Mouse (Mus musculus) CH12.LX (cell line): ENCODE data around the gene Wnk2. TPM values are rescaled to one million over a fixed set of nuclear protein-coding genes. Genes with fewer than 3 reads are reported as not detected.

Experiments
- DNase-seq: peaks from one replicate; pipeline ENCODE4 v3.0.0-alpha.2; 2013; ENCODE audit errors: extremely low read depth
- H3K27ac ChIP-seq: 2 replicates; pipeline ENCODE4 v1.5.1; 2012; ENCODE audit warnings: low read depth, mild to moderate bottlenecking, control low read depth, moderate library complexity; ENCODE audit not compliant: insufficient read depth
- H3K27me3 ChIP-seq: replicated peaks from 2 replicates; pipeline ENCODE3; 2012; ENCODE audit warnings: inconsistent platforms
- H3K36me3 ChIP-seq, 2 experiments: replicated peaks in 1 of 2; 2 replicates each; pipeline versions ENCODE3 to v1.6.1; 2012; ENCODE audit warnings: inconsistent platforms in 1 of 2, low read length in 1 of 2, mild to moderate bottlenecking in 1 of 2, mixed read lengths in 1 of 2, moderate library complexity in 1 of 2; ENCODE audit not compliant: control insufficient read depth in 1 of 2, insufficient read depth in 1 of 2
- H3K4me1 ChIP-seq, 2 experiments: 2 replicates each; pipeline ENCODE4 v1.6.1; 2012; ENCODE audit warnings: inconsistent platforms in 1 of 2, moderate library complexity in 1 of 2; ENCODE audit not compliant: insufficient read depth in 2 of 2, control insufficient read depth in 1 of 2
- H3K4me2 ChIP-seq: 2 replicates; pipeline ENCODE4 v1.6.1; 2012; ENCODE audit warnings: low read depth, mild to moderate bottlenecking, control low read depth; ENCODE audit not compliant: poor library complexity, insufficient read depth, severe bottlenecking
- H3K4me3 ChIP-seq, 3 experiments: fragments of 150-350 bp in 1 of 3; sonication (generic) in 1 of 3; replicated peaks in 1 of 3; 2 replicates each; pipeline versions ENCODE3 to v1.5.1; 2011 to 2012; ENCODE audit warnings: low read depth in 2 of 3, low read length in 2 of 3, mild to moderate bottlenecking in 2 of 3, moderate library complexity in 2 of 3, control low read depth in 1 of 3, improper control_type of control experiment in 1 of 3, inconsistent platforms in 1 of 3, mixed read lengths in 1 of 3; ENCODE audit not compliant: poor library complexity in 1 of 3
- H3K79me2 ChIP-seq: replicated peaks from 2 replicates; pipeline ENCODE4 v1.6.1; 2012; ENCODE audit warnings: mild to moderate bottlenecking, moderate library complexity; ENCODE audit not compliant: control insufficient read depth, poor library complexity, insufficient read depth, severe bottlenecking; ENCODE audit errors: extremely low read depth
- H3K9ac ChIP-seq: 2 replicates; pipeline ENCODE4 v1.6.1; 2012; ENCODE audit warnings: low read depth, mild to moderate bottlenecking, control low read depth, moderate library complexity; ENCODE audit not compliant: insufficient read depth
- H3K9me3 ChIP-seq: replicated peaks from 2 replicates; pipeline ENCODE3; 2012; ENCODE audit warnings: low read length, inconsistent platforms, mixed read lengths
- CHD1 ChIP-seq: IDR thresholded peaks from 2 replicates; pipeline ENCODE4 v1.6.1; 2012; ENCODE audit warnings: low read depth, low read length, improper control_type of control experiment, inconsistent platforms
- E2F4 ChIP-seq: IDR thresholded peaks from 2 replicates; pipeline ENCODE4 v1.6.1; 2011; ENCODE audit warnings: low read depth, low read length, improper control_type of control experiment; ENCODE audit not compliant: insufficient replicate concordance
- ELF1 ChIP-seq: IDR thresholded peaks from 2 replicates; pipeline ENCODE4 v1.6.1; 2014; ENCODE audit warnings: low read depth, mild to moderate bottlenecking, inconsistent platforms, low read length, improper control_type of control experiment
- GABPA ChIP-seq: IDR thresholded peaks from 2 replicates; pipeline ENCODE4 v1.6.1; 2012; ENCODE audit warnings: low read depth, low read length, improper control_type of control experiment, inconsistent platforms; ENCODE audit not compliant: insufficient replicate concordance
- IRF4 ChIP-seq: IDR thresholded peaks from 2 replicates; pipeline ENCODE4 v1.6.1; 2014; ENCODE audit warnings: low read depth, mild to moderate bottlenecking, inconsistent platforms, low read length, improper control_type of control experiment
- JUN ChIP-seq: IDR thresholded peaks from 2 replicates; pipeline ENCODE4 v1.6.1; 2011; ENCODE audit warnings: low read depth, mild to moderate bottlenecking, low read length, improper control_type of control experiment, moderate library complexity; ENCODE audit not compliant: insufficient read depth
- JUND ChIP-seq: conservative IDR thresholded peaks from 2 replicates; pipeline ENCODE4 v1.6.1; 2011; ENCODE audit warnings: low read depth, low read length, improper control_type of control experiment
- MAX ChIP-seq: IDR thresholded peaks from 2 replicates; pipeline ENCODE4 v1.6.1; 2011; ENCODE audit warnings: low read length, improper control_type of control experiment
- MAZ ChIP-seq: IDR thresholded peaks from 2 replicates; pipeline ENCODE4 v1.6.1; 2012; ENCODE audit warnings: low read depth, mild to moderate bottlenecking, inconsistent platforms, low read length, improper control_type of control experiment, moderate library complexity
- MEF2A ChIP-seq: IDR thresholded peaks from 2 replicates; pipeline ENCODE4 v1.6.1; 2014; ENCODE audit warnings: low read depth, mild to moderate bottlenecking, inconsistent platforms, low read length, improper control_type of control experiment, borderline replicate concordance
- MXI1 ChIP-seq: IDR thresholded peaks from 2 replicates; pipeline ENCODE4 v1.6.1; 2011; ENCODE audit warnings: mild to moderate bottlenecking, low read depth, low read length, improper control_type of control experiment
- NELFE ChIP-seq: IDR thresholded peaks from 2 replicates; pipeline ENCODE4 v1.6.1; 2011; ENCODE audit warnings: low read depth, low read length, improper control_type of control experiment
- PAX5 ChIP-seq: IDR thresholded peaks from 2 replicates; pipeline ENCODE4 v1.6.1; 2012; ENCODE audit warnings: low read length, inconsistent platforms, mixed read lengths
- POLR2A ChIP-seq: IDR thresholded peaks from 2 replicates; pipeline ENCODE4 v1.6.1; 2011; ENCODE audit warnings: low read depth, mild to moderate bottlenecking, improper control_type of control experiment, low read length
- POLR2AphosphoS2 ChIP-seq: IDR thresholded peaks from 2 replicates; pipeline ENCODE4 v1.6.1; 2011; ENCODE audit warnings: low read depth, low read length, improper control_type of control experiment
- RAD21 ChIP-seq: IDR thresholded peaks from 2 replicates; pipeline ENCODE4 v1.6.1; 2011; ENCODE audit warnings: low read depth, mild to moderate bottlenecking, low read length, improper control_type of control experiment, moderate library complexity
- RCOR1 ChIP-seq: conservative IDR thresholded peaks from 2 replicates; pipeline ENCODE4 v1.6.1; 2012; ENCODE audit warnings: low read depth, mild to moderate bottlenecking, inconsistent platforms, low read length, improper control_type of control experiment
- SIN3A ChIP-seq: IDR thresholded peaks from 2 replicates; pipeline ENCODE4 v1.6.1; 2012; ENCODE audit warnings: low read length, improper control_type of control experiment, inconsistent platforms
- TBP ChIP-seq: conservative IDR thresholded peaks from 2 replicates; pipeline ENCODE4 v1.6.1; 2011; ENCODE audit warnings: low read depth, low read length, improper control_type of control experiment
- UBTF ChIP-seq: IDR thresholded peaks from 2 replicates; pipeline ENCODE4 v1.6.1; 2012; ENCODE audit warnings: low read depth, mild to moderate bottlenecking, inconsistent platforms, low read length, improper control_type of control experiment, moderate library complexity
- USF2 ChIP-seq: conservative IDR thresholded peaks from 2 replicates; pipeline ENCODE4 v1.6.1; 2011; ENCODE audit warnings: low read depth, low read length, improper control_type of control experiment
- ZKSCAN1 ChIP-seq: IDR thresholded peaks from 2 replicates; pipeline ENCODE4 v1.6.1; 2012; ENCODE audit warnings: low read depth, inconsistent platforms, low read length, improper control_type of control experiment, borderline replicate concordance
- ZMIZ1 ChIP-seq: IDR thresholded peaks from 2 replicates; pipeline ENCODE4 v1.6.1; 2012; ENCODE audit warnings: low read depth, mild to moderate bottlenecking, inconsistent platforms, low read length, improper control_type of control experiment
- dilution Hi-C: fragments of 300-500 bp; cut with MboI; formaldehyde crosslinking; loops from 2 replicates; pipeline ENCODE4 v1.14.3; 2020; ENCODE audit warnings: low sequenced_read_pairs; ENCODE audit not compliant: extremely low pct_unique_long_range_greater_than_20kb, extremely low pct_ligation_motif_present
- in situ Hi-C: fragments of 300-500 bp; cut with MboI; formaldehyde crosslinking; loops from 3 replicates; pipeline ENCODE4 v1.14.3; 2019; ENCODE audit warnings: low sequenced_read_pairs, low pct_ligation_motif_present, low pct_unique_long_range_greater_than_20kb, mixed read lengths
- polyA plus RNA-seq: library from polyadenylated mRNA; unstranded; fragments of >175 nt; gene quantifications from 2 replicates; pipeline ENCODE4 v1.2.1, GENCODE M21; 2012; ENCODE audit warnings: low read depth; ENCODE audit not compliant: insufficient read length
- total RNA-seq, 2 experiments: library from RNA; depleted of rRNA; stranded (reverse); fragments of 300-350 nt in 1 of 2; fragments of >200 nt in 1 of 2; gene quantifications; 2 replicates each; pipeline ENCODE4 v1.2.3; 2012 to 2014

The Wnk2 gene
- total and polyA plus RNA-seq, 3 experiments, result 0.04 TPM; not detected in 2

- no peak for TF ChIP-seq MAZ
- TF ChIP-seq ZKSCAN1, result no peak
- TF ChIP-seq UBTF, result no peak
- TF ChIP-seq ZMIZ1, result no peak
- no peak for TF ChIP-seq TBP
- no peak for TF ChIP-seq E2F4
- no peak for TF ChIP-seq PAX5
- TF ChIP-seq IRF4, result no peak
- no peak for TF ChIP-seq NELFE
- no peak for TF ChIP-seq RCOR1
- no peak for TF ChIP-seq USF2
- no peak for TF ChIP-seq CHD1
- no peak for TF ChIP-seq GABPA
- TF ChIP-seq MAX, result no peak
- TF ChIP-seq MXI1, result no peak
- no peak for TF ChIP-seq RAD21
- TF ChIP-seq SIN3A, result no peak
- TF ChIP-seq POLR2AphosphoS2, result no peak
- no peak for TF ChIP-seq JUND
- TF ChIP-seq, all 38 proteins: peak for 0
- Histone ChIP-seq H3K9me3 (no peaks in the 10 kb centered on the region), H3K79me2 (no peaks in the 10 kb centered on the region), H3K36me3 (no peaks in the 10 kb centered on the region), H3K4me2 (no peak overlapping the region), H3K27ac (no peak overlapping the region), H3K4me3 (no peak overlapping the region), H3K27me3 (peaks cover 6% of the 10 kb centered on the region), H3K9ac (no peak overlapping the region), H3K4me1 (0 out of 4 replicates have a peak, but pooled peaks cover 0 to 2% of the 10 kb centered on the region in 2 experiments)
- dilution Hi-C loops (no loop called here), in situ Hi-C loops (no loop called here)
- no peak for DNase-seq
These were observed 15.8 kb upstream of the Wnk2 start for GRCm38 (mm10) chr13:49163645-49164044.

- in situ Hi-C loops (no loop called here), dilution Hi-C loops (no loop called here)
- Histone ChIP-seq H3K9me3 (no peaks in the 10 kb centered on the region), H3K36me3 (no peaks in the 10 kb centered on the region), H3K27me3 (peaks cover 6% of the 10 kb centered on the region), H3K27ac (no peak overlapping the region), H3K9ac (no peak overlapping the region), H3K4me3 (no peak overlapping the region), H3K4me1 (peaks cover 0 to 2% of the 10 kb centered on the region in 2 experiments; a peak in 1 of 4 replicates), H3K79me2 (no peaks in the 10 kb centered on the region), H3K4me2 (no peak overlapping the region)
- TF ChIP-seq MEF2A (no peak), POLR2A (no peak), RAD21 (no peak), ELF1 (no peak), USF2 (no peak), SIN3A (no peak), JUN (no peak), CHD1 (no peak), RCOR1 (no peak), E2F4 (no peak), MXI1 (no peak)
- no peak for DNase-seq
These were observed 14.9 kb upstream of the Wnk2 start for GRCm38 (mm10) chr13:49162722-49163121.
